Mouse (Mus musculus): ENCODE data around the gene Dhrs7b. TPM values are rescaled to one million over a fixed set of nuclear protein-coding genes. Genes with fewer than 3 reads are reported as not detected.

Gene Dhrs7b
- total RNA-seq, 1 experiment from 2014 or later: 12.1 TPM

Other genes with a start within 250 kb of the Dhrs7b start
- 6.1 and 9.3 TPM in 2 replicates for gene Llgl1, start 130.9 kb upstream of the Dhrs7b start, total RNA-seq (2017)
- gene Flii, start 103.4 kb upstream of the Dhrs7b start, total RNA-seq (2017): 93.8 and 132 TPM in 2 replicates
- gene Mief2, start 102.2 kb upstream of the Dhrs7b start, total RNA-seq (2017): 3.3 and 12.3 TPM in 2 replicates
- 21.4 and 27.9 TPM in 2 replicates for gene Top3a, start 53.3 kb upstream of the Dhrs7b start, total RNA-seq (2017)
- gene Smcr8, start 53.1 kb upstream of the Dhrs7b start, total RNA-seq (2017): 16.1 and 19.8 TPM in 2 replicates
- gene Shmt1, start 18.9 kb upstream of the Dhrs7b start, total RNA-seq (2017): 66.8 and 93.0 TPM in 2 replicates
- gene Tmem11, start 48.6 kb downstream of the Dhrs7b start, total RNA-seq (2017): 72.1 and 81.6 TPM in 2 replicates
- gene Natd1, start 84.1 kb downstream of the Dhrs7b start, total RNA-seq (2017): 1.8 and 2.1 TPM in 2 replicates
- gene Map2k3, start 101.4 kb downstream of the Dhrs7b start, total RNA-seq (2017): 20.5 and 23.0 TPM in 2 replicates
- gene Kcnj12, start 191.9 kb downstream of the Dhrs7b start, total RNA-seq (2017): not detected in 2 replicates